Mouse (Mus musculus) midbrain, embryonic 11.5 days (tissue): ENCODE results near the gene Mael. TPM values are rescaled to one million over a fixed set of nuclear protein-coding genes. Genes with fewer than 3 reads are reported as not detected.

Experiments used
- ATAC-seq: fragments of 200-750 bp; cut with Nextera tagmentation; 2 replicates; pipeline ENCODE4 v1.8.0; 2017; ENCODE audit warnings: moderate TSS enrichment, moderate library complexity; ENCODE audit not compliant: low FRiP score
- DNase-seq: peaks from one replicate; pipeline ENCODE4 v3.0.0; 2015; ENCODE audit warnings: low spot score; ENCODE audit errors: missing footprints
- H3K27ac ChIP-seq: fragments of 300-500 bp; sonication (generic); 2 replicates; pipeline ENCODE4 v1.5.1; 2014; ENCODE audit warnings: low read depth, low read length
- H3K27me3 ChIP-seq: fragments of 300-500 bp; sonication (generic); 2 replicates; pipeline ENCODE4 v1.6.1; 2014; ENCODE audit warnings: mild to moderate bottlenecking, low read length, moderate library complexity, mixed read lengths; ENCODE audit not compliant: control insufficient read depth, insufficient read depth
- H3K36me3 ChIP-seq: fragments of 300-500 bp; sonication (generic); 2 replicates; pipeline ENCODE4 v1.6.1; 2014; ENCODE audit warnings: mild to moderate bottlenecking, low read length, moderate library complexity, mixed read lengths; ENCODE audit not compliant: control insufficient read depth, insufficient read depth
- H3K4me1 ChIP-seq: fragments of 300-500 bp; sonication (generic); 2 replicates; pipeline ENCODE4 v1.6.1; 2014; ENCODE audit warnings: low read length; ENCODE audit not compliant: control insufficient read depth, insufficient read depth
- H3K4me2 ChIP-seq: fragments of 300-500 bp; sonication (generic); 2 replicates; pipeline ENCODE4 v1.6.1; 2014; ENCODE audit warnings: mild to moderate bottlenecking, moderate library complexity
- H3K4me3 ChIP-seq: fragments of 300-500 bp; sonication (generic); 2 replicates; pipeline ENCODE4 v1.5.1; 2014; ENCODE audit warnings: low read depth, low read length
- H3K9ac ChIP-seq: fragments of 300-500 bp; sonication (generic); 2 replicates; pipeline ENCODE4 v1.6.1; 2014; ENCODE audit warnings: low read length
- H3K9me3 ChIP-seq: fragments of 300-500 bp; sonication (generic); 2 replicates; pipeline ENCODE4 v1.6.1; 2016; ENCODE audit warnings: low read length; ENCODE audit not compliant: control insufficient read depth
- WGBS: fragments of 180-500 bp; shearing (Covaris S2); extraction: QIAGEN DNeasy Blood & Tissue Kit; methylation state at CpG from one replicate; pipeline ENCODE4 v1.1.7; 2014; 5-methylcytosine and 5-hydroxymethylcytosine counted together
- polyA plus RNA-seq: library from polyadenylated mRNA; unstranded; fragments of >200 nt; fragmentation: Nextera tagmentation; extraction: Ambion mirVana; gene quantifications from 2 replicates; pipeline ENCODE4 v1.2.1, GENCODE M21; 2014

Mael gene
- polyA plus RNA-seq, 1 experiment from 2014 or later, result 0.08 TPM

DNA sequence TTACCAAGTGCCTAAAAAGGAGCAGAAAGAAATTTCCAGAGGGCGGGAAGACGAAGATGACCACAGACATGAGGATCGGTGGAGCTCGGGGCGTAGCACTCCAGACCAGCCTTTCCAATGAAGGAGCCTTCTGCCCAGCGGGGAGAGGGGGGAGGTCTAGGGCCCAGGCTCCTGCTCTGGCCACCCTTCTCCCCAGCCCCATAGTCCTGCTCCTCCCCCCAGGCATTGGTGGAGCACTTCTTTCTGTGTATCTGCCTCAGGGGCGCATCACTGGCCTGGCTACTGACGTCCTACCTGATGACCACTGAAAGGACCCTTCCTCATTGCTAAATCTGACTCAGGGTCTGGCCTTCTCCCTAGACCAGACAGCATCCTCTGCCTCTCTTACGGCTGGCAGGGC lies 73.4 kb downstream of the Mael start:
- no peak for ATAC-seq
- H3K27ac ChIP-seq, result no peak overlapping the region

DNA sequence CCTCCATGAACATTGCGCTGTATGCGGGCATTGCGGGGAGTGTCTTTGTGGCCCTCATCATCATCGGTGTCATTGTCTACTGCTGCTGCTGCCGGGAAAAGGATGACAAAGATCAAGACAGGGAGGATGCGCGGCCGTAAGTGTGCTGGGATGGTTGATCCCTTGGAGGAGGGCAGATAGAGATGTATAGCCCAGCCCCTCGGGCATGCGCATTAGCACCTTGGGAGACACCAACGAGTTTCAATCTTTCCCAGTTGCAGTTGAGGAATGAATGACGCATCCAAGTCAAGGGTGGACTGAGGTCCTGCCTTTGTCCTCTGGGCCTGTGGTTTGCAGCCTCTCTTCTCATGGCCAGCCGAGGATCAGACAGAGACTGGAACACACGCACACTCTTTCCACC lies 74.0 kb downstream of the Mael start:
- Histone ChIP-seq H3K9ac (no peak overlapping the region), H3K27me3 (peaks cover 4% of the 10 kb centered on the region; the same call in 1 of the 2 replicates), H3K27ac (no peak overlapping the region), H3K36me3 (no peaks in the 10 kb centered on the region), H3K9me3 (no peaks in the 10 kb centered on the region), H3K4me2 (no peak overlapping the region), H3K4me3 (no peak overlapping the region), H3K4me1 (peaks cover 6% of the 10 kb centered on the region; the same call in 1 of the 2 replicates)
- peak; percentile 82 for DNase-seq
- 86% methylated on average over 14 of the region's 14 CpGs for WGBS
- ATAC-seq, result no peak

More for the DNA sequence above, 73.4 kb downstream of the Mael start:
- no peaks in the 10 kb centered on the region for H3K9me3 ChIP-seq
- no peak overlapping the region for H3K4me2 ChIP-seq
- no peak overlapping the region for H3K4me3 ChIP-seq
- 89% methylated on average over 9 of the region's 9 CpGs for WGBS
- peaks cover 6% of the 10 kb centered on the region; the same call in 1 of the 2 replicates for H3K4me1 ChIP-seq
- DNase-seq, result peak; percentile 77
- H3K36me3 ChIP-seq, result no peaks in the 10 kb centered on the region
- H3K9ac ChIP-seq, result no peak overlapping the region
- no peaks in the 10 kb centered on the region for H3K27me3 ChIP-seq

DNA sequence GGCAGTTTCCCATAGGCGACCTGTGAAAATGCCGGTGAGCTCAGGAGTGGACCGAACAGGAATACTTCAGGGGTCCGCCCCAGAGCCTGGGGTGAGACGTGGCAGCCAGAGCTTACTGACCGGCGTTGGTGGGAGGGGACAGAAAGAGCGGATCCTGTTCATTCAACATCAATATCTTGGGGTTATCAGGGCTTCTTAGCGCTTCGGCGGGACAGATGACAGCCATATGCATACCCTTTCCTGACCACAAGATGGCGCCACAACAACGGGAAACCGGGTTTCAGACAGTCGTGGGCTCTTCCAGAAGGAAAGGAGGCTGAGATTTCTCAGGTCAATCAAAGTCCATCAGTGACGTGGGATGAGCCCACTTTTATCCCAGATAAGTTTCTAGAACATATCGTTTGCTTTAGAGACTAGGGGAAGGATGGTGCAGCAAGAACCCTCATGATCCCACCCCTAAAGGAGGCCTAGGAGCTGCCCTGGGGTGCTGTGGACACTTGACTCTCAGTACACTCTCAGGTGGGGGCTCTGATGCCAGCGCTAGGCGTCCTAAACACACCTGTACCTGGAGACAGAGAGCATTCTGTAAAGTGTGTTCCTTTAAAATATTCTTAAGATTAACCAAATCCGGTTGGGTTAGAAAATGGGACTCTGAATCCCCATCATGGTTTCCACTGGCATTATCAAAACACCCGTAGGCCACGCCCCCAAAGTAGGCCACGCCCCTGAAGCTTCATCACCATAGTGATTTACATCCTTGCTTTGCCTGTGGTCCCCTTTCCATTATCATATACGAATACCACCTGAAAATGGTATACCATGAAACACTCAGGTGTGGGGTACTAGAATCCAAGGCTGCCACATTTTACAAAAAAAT lies 77.7 kb downstream of the Mael start:
- ATAC-seq, result peak; percentile 61

DNA sequence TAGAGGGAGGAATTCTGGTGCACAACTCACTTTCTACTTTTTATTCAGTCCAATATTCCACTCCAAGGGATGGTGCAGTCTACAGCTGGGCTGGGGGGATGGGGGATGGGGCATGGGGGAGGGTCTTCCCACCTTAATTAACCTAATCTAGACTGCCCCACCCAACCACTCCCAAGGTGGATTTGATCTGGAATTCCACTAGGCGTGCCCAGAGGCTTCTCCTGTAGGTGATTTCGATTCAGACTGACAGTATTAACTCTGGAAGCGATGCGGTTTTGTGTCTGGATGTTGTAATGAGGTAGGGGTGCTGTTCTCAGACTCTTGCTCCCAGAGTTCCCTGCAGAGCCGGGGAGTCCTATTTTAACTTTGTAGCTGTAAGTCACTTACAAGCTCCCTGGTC lies 78.4 kb downstream of the Mael start:
- Histone ChIP-seq H3K36me3 (no peaks in the 10 kb centered on the region), H3K4me2 (peak overlapping the region; percentile 29; the same call in 1 of the 2 replicates), H3K4me3 (no peak overlapping the region), H3K9me3 (no peaks in the 10 kb centered on the region), H3K4me1 (peaks cover 6% of the 10 kb centered on the region; the same call in 1 of the 2 replicates), H3K27ac (no peak overlapping the region), H3K9ac (no peak overlapping the region), H3K27me3 (peaks cover 9% of the 10 kb centered on the region)
- 49% methylated on average over 5 of the region's 5 CpGs for WGBS
- peak; percentile 18; the same call in 1 of the 2 replicates for ATAC-seq
- peak; percentile 85 for DNase-seq

More for the DNA sequence above, 77.7 kb downstream of the Mael start:
- no peaks in the 10 kb centered on the region for H3K36me3 ChIP-seq
- no peaks in the 10 kb centered on the region for H3K9me3 ChIP-seq
- no peak overlapping the region for H3K4me3 ChIP-seq
- H3K27me3 ChIP-seq, result peaks cover 5% of the 10 kb centered on the region; the same call in 1 of the 2 replicates
- peak overlapping the region; percentile 29 for H3K4me2 ChIP-seq
- DNase-seq, result peak; percentile 97
- no peak overlapping the region for H3K27ac ChIP-seq
- H3K4me1 ChIP-seq, result peaks cover 6% of the 10 kb centered on the region; the same call in 1 of the 2 replicates
- peak overlapping the region; percentile 13; the same call in 1 of the 2 replicates for H3K9ac ChIP-seq
- 17% methylated on average over 24 of the region's 24 CpGs for WGBS

DNA sequence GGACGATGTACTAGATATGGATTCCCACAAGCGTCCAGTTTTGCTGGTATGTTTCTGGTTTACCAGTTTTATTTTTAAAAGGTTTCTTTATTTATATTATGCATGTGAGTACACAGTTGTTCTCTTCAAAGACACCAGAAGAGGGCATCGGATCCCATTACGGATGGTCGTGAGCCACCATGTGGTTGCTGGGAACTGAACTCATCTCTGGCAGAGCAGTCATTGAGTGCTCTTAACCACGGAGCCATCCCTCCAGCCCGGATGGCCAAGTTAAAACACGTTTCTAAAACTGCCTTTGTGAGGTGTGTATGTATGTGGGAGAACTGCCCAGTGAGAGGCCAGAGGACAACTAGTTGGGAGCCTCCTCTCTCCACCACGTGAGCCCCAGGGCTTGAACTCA lies 79.9 kb downstream of the Mael start:
- H3K9me3 ChIP-seq, result no peaks in the 10 kb centered on the region
- H3K27ac ChIP-seq, result no peak overlapping the region
- H3K9ac ChIP-seq, result no peak overlapping the region
- H3K36me3 ChIP-seq, result no peaks in the 10 kb centered on the region
- H3K4me1 ChIP-seq, result no peaks in the 10 kb centered on the region
- no peak overlapping the region for H3K4me3 ChIP-seq
- H3K27me3 ChIP-seq, result peaks cover 13% of the 10 kb centered on the region
- WGBS, result 65% methylated on average over 9 of the region's 9 CpGs
- DNase-seq, result peak; percentile 73
- no peak overlapping the region for H3K4me2 ChIP-seq
- no peak for ATAC-seq

DNA sequence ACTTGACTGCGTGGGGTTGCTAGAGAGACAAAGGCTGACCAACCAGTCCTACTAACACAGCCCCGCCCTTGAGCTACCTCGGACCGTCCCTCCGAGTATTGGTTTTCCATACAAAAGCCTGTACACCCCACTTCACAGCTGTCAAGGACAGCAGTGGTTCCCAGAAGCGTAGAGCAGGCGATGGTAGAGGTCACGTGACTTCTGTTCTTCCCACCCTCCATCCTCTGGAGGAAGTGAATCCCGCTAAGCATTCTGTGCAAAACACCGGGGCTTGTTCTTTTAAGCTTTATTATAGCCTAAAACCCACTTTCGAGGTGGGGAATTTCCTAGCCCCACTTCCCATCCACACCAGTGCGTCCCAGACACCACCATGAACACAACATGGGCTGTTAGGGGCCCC lies 80.8 kb downstream of the Mael start:
- 90% methylated on average over 12 of the region's 12 CpGs for WGBS
- H3K4me1 ChIP-seq, result no peaks in the 10 kb centered on the region

DNA sequence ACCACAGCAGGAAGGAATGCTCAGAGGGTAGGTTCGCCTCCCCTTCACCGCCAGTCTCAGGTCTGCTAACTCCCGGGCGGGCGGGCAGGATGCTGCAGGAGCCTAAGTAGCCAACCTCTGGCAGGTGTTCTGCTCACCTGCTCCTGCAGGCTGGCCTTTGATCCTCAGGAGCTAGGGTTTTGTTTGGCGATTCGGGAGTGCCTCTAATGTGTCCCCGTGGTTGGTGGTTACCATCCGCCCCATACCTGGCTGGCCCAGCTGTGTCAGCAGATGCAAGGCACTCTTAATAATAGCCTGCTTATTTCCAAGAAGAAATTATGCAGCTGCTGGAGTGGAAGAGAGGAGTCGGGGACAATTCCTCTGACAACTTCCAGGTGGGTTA lies 83.4 kb downstream of the Mael start:
- 53% methylated on average over 10 of the region's 10 CpGs for WGBS
- no peak overlapping the region for H3K9ac ChIP-seq
- ATAC-seq, result no peak
- no peak overlapping the region for H3K4me3 ChIP-seq
- H3K9me3 ChIP-seq, result no peaks in the 10 kb centered on the region
- no peak for DNase-seq
- no peak overlapping the region for H3K27ac ChIP-seq
- H3K4me2 ChIP-seq, result no peak overlapping the region
- H3K4me1 ChIP-seq, result no peaks in the 10 kb centered on the region
- H3K27me3 ChIP-seq, result peaks cover 13% of the 10 kb centered on the region
- no peaks in the 10 kb centered on the region for H3K36me3 ChIP-seq

More for the DNA sequence above, 80.8 kb downstream of the Mael start:
- Histone ChIP-seq H3K27ac (no peak overlapping the region), H3K36me3 (no peaks in the 10 kb centered on the region), H3K27me3 (peaks cover 13% of the 10 kb centered on the region), H3K9ac (no peak overlapping the region), H3K9me3 (no peaks in the 10 kb centered on the region), H3K4me3 (no peak overlapping the region), H3K4me2 (no peak overlapping the region)
- DNase-seq, result no peak
- no peak for ATAC-seq

DNA sequence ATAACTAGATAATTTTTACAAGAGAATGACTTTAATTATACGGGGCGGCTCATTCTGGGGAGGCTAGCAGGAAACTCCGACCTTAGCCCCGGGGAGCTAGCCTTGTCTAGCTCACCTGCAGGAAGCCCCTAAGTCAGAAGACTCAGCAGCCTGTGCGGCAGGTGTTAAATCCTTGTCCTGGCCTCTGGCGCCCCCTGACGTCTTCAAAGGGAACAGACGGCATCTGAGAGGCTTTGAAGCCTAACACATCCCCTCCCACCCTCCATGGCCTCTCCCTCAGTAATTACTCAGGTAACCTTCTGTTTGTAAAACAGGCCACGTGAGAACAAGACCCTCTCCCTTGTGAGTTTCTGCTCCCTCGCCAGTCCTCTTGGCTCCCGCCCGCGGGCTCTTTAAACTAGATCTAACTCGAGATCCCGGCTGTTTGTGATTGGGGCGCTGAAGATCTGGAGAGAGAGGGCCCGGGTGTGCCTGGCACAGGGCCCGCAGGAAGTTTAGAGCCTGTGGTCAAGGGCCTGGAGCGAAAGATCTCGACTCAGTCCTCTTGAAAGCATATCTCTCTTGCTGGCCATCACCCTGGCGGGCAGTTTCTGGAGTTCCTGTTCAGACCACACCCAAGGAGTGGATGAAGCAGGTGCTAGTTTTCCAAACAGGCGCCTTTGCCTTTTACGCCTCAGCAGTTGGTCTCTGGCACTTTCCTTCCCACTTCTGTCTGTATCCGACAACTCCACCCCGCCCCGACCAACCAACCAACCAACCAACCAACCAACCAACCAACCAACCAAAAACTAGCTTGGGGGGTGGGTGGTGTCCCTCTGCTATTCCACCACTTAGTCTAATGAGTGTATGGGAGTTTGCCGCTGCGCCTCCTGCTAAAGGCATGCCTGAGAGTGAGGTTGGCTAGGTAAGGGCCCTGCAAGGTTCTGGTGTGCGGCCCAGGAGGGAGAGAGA lies 84.1 kb downstream of the Mael start:
- H3K9ac ChIP-seq, result no peak overlapping the region
- peak; percentile 94 for DNase-seq
- no peaks in the 10 kb centered on the region for H3K36me3 ChIP-seq
- no peak overlapping the region for H3K4me3 ChIP-seq
- H3K9me3 ChIP-seq, result no peaks in the 10 kb centered on the region
- peak; percentile 64 for ATAC-seq
- H3K4me2 ChIP-seq, result 0 out of 2 replicates have a peak overlapping the region, but pooled peaks have one; percentile 2
- H3K27ac ChIP-seq, result no peak overlapping the region
- no peaks in the 10 kb centered on the region for H3K4me1 ChIP-seq
- H3K27me3 ChIP-seq, result peaks cover 8% of the 10 kb centered on the region; the same call in 1 of the 2 replicates
- 21% methylated on average over 29 of the region's 29 CpGs for WGBS
